Mouse (Mus musculus) T-helper 2 cell (primary cell): ENCODE results near the gene Cartpt.
"Not testable (repeated sequence)": the region's sequence is repeated elsewhere in the genome, so short reads cannot be mapped to it uniquely, and the experiment has no call there.

Experiments used
- in situ Hi-C: fragments of 300-600 bp; cut with MboI, MseI; formaldehyde crosslinking; loops from one replicate; pipeline ENCODE4 v1.15.1; 2025; ENCODE audit warnings: high pct_unique_total_duplicates

Cartpt gene

GRCm38 (mm10) chr13:99857336-99857735, 43.6 kb downstream of the Cartpt start:
- in situ Hi-C loops, result no loop called here

GRCm38 (mm10) chr13:99855229-99855628, 45.7 kb downstream of the Cartpt start:
- in situ Hi-C loops, result no loop called here

GRCm38 (mm10) chr13:99853131-99853530, 47.8 kb downstream of the Cartpt start:
- in situ Hi-C loops, result no loop called here

GRCm38 (mm10) chr13:99852416-99852815, 48.5 kb downstream of the Cartpt start:
- in situ Hi-C loops, result not testable (repeated sequence)

GRCm38 (mm10) chr13:99851026-99851425, 49.9 kb downstream of the Cartpt start:
- in situ Hi-C loops, result no loop called here

GRCm38 (mm10) chr13:99849597-99849996, 51.3 kb downstream of the Cartpt start:
- in situ Hi-C loops, result loop anchor here (10.0 kb wide), 1 partner anchor 485 kb away; no protein-coding TSS in a partner anchor
